Mouse (Mus musculus) brain, adult 2 months (tissue): ENCODE data around the gene Ddx11.

Source experiments
- DNase-seq: peaks from one replicate; pipeline ENCODE4 v3.0.0; 2011; ENCODE audit warnings: low read depth, low spot score

Ddx11 gene

GRCm38 (mm10) chr17:66123066-66123815, at the start of gene Ddx11:
TSS of gene Ddx11 (plus strand) at chr17:66123520.
- peak; percentile 92 for DNase-seq

GRCm38 (mm10) chr17:66073971-66074370, 49.3 kb upstream of the Ddx11 start:
- DNase-seq = no peak

GRCm38 (mm10) chr17:66075827-66076173, 47.5 kb upstream of the Ddx11 start:
- peak; percentile 36 for DNase-seq

GRCm38 (mm10) chr17:66076174-66076927, 47.0 kb upstream of the Ddx11 start:
- peak; percentile 73 for DNase-seq

GRCm38 (mm10) chr17:66076934-66077333, 46.4 kb upstream of the Ddx11 start, which contains the start of gene Ankrd12:
TSS of gene Ankrd12 (minus strand) at chr17:66077089.
- peak; percentile 98 for DNase-seq

GRCm38 (mm10) chr17:66077437-66077850, 45.9 kb upstream of the Ddx11 start:
- DNase-seq = peak; percentile 47

- no peak for DNase-seq
These were observed 38.8 kb upstream of the Ddx11 start for GRCm38 (mm10) chr17:66084486-66084885.

- no peak for DNase-seq
These were observed 38.3 kb upstream of the Ddx11 start for GRCm38 (mm10) chr17:66085038-66085437.

- no peak for DNase-seq
These were observed 33.1 kb upstream of the Ddx11 start for GRCm38 (mm10) chr17:66090251-66090650.

GRCm38 (mm10) chr17:66091392-66091791, 31.9 kb upstream of the Ddx11 start:
- DNase-seq = no peak

GRCm38 (mm10) chr17:66092065-66092464, 31.3 kb upstream of the Ddx11 start:
- no peak for DNase-seq

GRCm38 (mm10) chr17:66092664-66093063, 30.7 kb upstream of the Ddx11 start:
- DNase-seq = no peak

- DNase-seq = peak; percentile 52
These were observed 22.5 kb upstream of the Ddx11 start for GRCm38 (mm10) chr17:66100566-66101379.

GRCm38 (mm10) chr17:66101380-66102330, 21.7 kb upstream of the Ddx11 start, which contains the start of gene Ndufv2:
TSS of gene Ndufv2 (minus strand) at chr17:66101559.
- peak; percentile 99 for DNase-seq

- no peak for DNase-seq
These were observed 19.2 kb upstream of the Ddx11 start for GRCm38 (mm10) chr17:66104076-66104475.

- DNase-seq = peak; percentile 74
These were observed 16.6 kb upstream of the Ddx11 start for GRCm38 (mm10) chr17:66106601-66107267.

GRCm38 (mm10) chr17:66107466-66107865, 15.9 kb upstream of the Ddx11 start:
- DNase-seq = no peak

- no peak for DNase-seq
These were observed 15.1 kb upstream of the Ddx11 start for GRCm38 (mm10) chr17:66108198-66108597.

GRCm38 (mm10) chr17:66110746-66111145, 12.6 kb upstream of the Ddx11 start:
- peak; percentile 40 for DNase-seq

GRCm38 (mm10) chr17:66111402-66111959, 11.8 kb upstream of the Ddx11 start, which contains the start of gene Washc1:
TSS of gene Washc1 (plus strand) at chr17:66111545.
- DNase-seq = peak; percentile 96
